Mouse (Mus musculus) WW6 (cell line): ENCODE measurements around the gene Ksr2.

Source experiments
- DNase-seq: peaks from one replicate; pipeline ENCODE4 v3.0.0-alpha.2; 2013; ENCODE audit warnings: low read depth, low spot score

Gene Ksr2

DNA sequence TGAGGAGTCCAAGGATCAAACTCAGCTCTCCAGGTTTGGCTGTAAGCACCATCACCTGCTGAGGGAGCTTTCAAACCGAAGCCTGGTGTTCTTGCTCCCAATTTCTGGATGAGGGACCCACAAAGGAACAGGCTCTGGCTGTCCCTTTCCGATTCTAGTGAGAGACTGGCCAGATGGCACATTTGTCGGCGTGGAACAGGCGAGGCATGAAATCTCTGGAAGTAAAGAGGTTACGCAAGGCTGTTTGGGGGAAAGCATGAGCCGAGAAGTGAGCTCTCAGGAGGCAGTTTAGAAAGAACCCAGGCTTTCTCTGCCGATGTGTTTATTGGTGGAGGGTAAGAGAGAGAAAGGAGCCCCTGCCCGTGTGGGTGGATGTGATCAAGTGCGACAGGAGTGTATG is 109.2 kb downstream of the Ksr2 start:
- DNase-seq = no peak

DNA sequence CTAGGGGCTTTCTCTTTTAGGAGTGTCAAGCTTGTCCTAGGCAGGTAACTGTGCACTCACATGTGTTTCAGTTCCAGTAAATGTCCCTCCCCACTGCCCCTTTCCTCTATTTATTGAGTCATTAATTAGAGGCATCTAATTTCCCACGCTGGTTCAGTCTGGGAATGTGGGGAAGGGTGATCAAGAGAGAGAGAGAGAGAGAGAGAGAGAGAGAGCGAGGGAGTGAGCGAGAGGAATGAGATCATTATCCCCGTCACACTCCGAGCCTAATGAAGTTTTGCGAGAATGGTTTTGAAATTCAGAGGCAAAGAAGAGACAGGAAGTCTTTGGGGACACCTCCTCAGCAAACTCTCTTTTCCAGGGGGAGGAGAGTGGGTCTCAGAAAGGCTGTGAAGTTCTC is 117.2 kb downstream of the Ksr2 start:
- DNase-seq = no peak

DNA sequence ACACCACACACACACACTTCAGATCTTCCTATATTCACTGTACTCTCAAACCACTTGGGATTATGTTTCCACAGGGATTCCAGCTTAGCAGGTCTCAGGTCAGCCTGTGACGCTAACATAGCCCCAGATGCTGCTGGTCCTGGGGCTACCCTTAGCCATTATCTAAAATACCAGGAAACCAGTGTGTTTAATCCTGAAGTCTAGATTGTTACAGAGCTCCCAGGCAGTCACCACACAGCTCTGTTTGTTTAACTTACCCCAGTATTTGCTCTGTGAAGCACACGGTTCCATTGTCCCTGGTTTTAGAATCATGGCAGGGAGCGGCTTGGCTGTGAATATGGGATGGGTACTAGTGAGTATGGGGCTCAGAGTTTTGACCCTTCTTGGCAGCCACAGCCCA is 125.4 kb downstream of the Ksr2 start:
- no peak for DNase-seq

DNA sequence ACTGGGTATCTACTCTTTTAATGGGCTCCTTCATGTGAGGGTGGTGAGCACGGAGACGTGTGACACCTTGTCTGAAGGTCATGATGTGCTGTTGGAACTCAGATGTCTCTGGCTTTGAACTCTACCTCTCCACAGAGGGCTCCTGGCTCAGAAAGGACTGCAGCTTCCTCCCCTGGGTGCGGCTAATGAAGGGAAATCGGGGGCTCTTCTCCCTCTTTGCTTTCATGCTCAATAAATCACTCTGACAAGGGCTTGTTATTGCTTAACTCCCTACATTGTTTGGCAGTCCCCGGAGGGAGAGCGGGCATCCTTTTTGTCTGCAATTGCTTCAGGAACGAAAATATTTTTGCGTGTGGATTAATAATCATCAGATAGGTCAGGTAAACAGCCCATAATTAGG is 127.9 kb downstream of the Ksr2 start:
- DNase-seq = no peak

DNA sequence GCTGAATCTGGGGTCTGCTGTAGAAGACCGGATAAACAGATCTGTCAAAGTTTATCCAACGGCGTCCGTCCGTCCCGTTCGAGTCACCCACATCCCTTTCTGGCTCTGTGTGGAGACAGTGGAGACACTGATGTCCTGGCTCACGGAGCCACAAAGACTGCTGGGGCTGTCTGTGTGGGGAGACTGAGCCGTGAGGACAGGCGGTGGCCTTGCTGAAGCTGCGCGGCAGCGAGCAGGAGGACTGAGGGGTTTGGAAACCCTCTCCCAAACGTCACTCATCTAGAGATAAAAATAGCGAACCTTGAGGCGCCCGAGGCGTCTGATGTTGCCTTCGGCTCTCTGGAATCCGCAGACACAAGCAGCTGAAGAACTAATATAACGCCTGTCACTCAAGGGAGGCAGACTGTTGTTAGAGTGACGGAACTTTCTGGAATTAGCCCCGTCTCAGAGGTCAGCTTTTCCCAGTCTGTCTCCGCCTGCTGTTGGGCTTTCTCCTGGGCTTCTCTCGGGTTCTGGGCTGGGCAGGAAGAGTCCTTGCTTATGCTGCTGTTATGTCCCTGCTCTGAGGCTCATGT is 133.0 kb downstream of the Ksr2 start:
- DNase-seq = no peak

DNA sequence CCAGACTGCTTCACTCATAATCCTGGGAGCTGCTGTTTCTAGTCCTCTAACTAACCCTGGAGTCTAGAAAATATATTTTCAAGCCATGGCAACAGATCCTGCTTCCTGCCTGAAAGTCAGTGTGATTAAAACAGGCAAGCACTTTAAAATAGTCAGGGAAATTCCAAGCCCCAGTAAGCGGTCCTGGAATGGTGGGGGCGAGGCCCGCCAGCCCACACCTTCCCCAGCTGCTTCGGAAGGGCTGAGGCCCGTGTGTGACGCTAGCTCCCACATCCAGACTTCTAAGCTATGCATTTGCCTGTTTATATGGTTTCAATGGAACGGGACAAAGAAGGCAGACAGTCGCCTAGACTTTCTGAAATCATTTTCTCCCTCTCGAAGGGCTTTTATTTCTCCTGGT is 137.2 kb downstream of the Ksr2 start:
- DNase-seq = no peak

DNA sequence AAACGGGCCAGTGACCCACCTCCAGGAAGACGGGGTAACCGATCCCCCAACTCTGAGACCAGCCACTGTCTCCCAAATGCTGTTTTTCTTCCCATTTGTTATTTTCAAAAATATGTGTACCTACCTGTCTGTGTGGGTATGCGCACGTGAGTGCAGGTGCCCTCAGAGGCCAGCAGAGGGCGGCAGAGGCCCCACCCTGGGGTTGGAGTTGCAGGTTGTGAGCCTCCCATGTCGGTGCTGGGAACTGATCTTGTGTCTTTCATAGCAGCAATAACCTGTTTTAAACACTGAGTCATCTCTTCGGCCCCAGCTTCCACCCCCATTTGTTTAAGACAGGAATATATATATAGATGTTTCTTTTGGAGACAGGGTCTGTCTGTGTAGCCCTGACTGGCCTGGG is 138.3 kb downstream of the Ksr2 start:
- no peak for DNase-seq

DNA sequence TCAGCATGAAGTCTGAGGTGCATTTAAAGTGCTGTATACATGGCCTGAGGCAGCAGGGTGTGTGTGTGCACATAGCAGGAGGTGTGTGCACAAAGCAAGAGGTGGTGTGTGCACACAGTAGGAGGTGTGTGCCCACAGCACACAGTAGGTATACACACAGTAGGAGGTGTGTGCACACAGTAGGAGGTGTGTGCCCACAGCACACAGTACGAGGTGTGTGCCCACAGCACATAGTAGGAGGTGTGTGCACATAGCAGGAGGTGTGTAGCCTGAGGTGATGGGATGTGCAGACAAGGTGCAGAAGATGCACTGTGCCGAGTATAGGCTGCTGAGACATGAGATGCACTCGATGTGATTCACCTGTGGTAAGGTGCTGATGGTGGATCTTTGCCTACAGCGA is 140.7 kb downstream of the Ksr2 start:
- no peak for DNase-seq

DNA sequence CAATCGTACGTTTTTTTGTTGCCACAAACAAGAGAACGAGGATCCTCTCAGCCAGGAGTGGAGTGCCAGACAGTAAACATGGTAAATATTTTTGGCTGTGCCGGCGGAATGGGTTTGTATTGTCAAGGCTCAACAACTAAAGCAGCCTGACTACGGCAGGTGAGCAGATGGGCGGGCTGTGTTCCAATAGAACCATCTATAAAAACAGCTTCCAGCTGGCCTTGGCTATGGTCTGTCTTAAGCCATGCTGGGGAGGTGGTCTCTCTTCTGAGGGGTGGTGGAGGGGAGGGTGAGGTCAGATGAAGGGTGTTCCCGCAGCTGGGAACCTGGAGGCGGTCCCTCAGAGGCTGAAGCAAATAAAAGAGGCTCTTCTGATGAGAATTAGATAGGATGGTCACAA is 142.8 kb downstream of the Ksr2 start:
- no peak for DNase-seq

DNA sequence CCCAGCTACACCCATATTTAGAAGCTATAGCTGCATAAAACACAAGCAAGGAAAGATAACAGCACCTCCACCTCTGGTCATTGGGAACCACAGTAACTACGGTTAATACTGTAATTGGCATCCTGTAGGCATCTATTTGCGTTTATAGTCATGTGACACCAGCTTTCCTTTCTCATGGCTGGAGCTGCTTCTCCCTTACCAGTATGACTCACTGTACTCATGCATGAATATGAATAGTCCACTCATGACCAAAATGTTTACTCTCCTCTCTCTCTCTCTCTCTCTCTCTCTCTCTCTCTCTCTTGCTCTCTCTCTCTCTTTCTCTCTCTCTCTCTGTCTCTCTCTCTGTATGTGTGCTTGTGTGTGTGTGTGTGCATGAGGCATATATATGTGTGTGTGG is 147.3 kb downstream of the Ksr2 start:
- DNase-seq = no peak

DNA sequence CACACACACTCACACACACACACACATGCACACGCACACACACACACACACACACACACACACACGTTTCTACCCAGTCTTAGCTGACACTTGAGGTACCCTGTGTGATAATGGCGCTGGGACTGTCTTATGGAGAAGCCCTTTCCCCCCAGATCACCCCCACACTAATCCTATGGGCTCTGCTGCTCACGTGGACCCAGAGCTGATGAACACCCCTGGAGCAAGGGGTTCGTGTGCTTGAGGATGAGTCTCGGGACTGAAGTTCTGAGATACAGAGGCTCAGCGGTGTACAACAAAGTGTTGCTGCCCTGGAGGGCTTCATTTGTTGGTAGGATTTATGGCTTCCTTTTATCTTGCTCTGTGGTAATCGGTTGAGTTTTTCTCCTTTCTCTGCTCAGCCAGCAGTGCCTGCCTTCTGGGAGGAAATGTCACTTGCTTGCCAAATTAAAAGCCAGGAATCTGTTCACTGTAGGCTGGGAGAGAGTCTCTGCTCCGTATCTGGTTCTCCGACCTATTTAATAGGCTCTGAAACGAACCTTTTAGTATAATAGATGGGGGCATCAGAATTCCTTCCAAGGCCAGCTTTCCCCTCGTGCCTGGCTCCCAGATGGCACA is 152.4 kb downstream of the Ksr2 start:
- DNase-seq = no peak

DNA sequence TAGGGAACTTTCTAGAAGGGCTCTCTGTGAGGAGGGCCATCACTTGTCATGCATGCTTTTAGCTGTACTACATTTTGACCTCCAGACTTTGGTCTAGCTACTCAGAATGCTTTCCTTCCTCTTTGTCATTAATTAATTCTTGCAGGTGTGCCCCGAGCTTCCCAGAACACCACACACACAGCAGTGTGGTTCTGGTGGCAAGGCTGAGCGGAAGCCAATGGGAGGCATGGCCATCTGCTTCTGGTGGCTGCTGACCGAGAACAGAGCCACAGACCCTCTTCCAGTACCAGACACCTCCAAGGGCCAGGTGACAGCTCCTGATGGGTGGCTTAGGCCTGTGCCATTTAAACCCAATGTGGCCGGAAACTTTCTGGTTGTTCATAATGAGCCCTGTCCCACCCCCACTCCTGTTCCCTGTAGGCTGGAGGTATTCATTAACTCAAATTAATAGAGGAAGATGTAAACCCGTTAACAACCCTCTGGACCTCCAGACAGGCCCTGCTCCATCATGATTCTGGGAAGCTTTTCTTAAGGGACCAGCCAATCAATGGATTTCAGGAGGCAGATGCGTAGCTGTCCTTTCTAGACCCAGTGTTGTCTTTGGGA is 155.5 kb downstream of the Ksr2 start:
- no peak for DNase-seq

DNA sequence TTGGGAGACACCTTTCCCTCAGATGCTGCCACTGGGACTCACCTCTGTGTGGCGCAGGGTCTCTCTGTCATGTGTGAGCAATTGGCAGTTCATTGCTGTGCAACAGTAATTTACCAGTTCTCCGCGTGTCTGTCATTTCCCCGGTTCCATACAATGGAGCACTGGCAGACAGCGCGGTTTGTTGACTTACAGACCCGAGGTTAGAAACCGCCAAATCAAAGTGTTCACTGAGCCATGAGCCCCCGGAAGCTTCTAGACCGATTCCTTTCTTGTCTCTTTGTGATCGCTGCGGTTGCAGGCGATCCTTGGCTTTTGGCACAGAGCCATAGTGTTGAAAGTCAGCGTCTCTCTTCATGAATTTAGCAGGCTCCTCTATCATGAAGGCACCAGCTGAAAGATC is 158.6 kb downstream of the Ksr2 start:
- no peak for DNase-seq

DNA sequence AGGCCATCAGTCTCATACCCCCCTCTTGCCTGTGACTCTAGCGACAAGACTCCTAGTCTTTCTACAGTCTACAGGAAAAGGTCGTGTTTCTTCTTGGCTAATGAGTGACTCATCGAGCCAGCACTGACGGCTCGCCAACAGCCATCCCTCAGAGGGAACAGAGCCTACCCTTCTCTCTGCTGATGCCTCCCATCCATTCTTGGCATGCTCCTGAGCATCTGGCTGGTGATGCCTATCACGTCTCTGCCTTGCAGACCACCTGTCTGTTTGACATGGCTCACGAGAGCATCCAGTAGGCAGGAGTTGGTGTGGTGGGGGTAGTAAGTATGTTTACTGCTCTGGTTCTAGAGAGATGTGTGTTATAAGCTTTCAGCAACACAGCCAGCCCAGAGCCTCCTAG is 161.1 kb downstream of the Ksr2 start:
- DNase-seq = no peak

DNA sequence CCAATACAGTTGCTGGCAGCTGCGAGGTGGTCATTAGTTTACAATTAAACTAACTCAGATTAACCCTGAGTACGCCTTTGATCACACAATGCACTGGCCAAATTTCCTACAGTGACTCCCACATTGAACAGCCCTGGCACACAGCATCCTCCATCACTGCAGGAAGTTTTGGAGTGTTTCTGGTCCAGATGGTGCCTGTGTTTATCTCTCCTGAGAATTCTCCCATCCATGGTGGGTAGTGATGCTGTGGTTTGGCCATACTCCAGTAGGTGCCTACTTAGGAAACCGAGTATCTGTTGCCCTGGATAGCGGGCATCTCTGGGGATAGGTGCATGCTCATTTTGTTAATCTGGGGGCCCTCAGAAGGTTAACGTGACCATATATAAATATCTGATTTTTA is 163.8 kb downstream of the Ksr2 start:
- DNase-seq = no peak

DNA sequence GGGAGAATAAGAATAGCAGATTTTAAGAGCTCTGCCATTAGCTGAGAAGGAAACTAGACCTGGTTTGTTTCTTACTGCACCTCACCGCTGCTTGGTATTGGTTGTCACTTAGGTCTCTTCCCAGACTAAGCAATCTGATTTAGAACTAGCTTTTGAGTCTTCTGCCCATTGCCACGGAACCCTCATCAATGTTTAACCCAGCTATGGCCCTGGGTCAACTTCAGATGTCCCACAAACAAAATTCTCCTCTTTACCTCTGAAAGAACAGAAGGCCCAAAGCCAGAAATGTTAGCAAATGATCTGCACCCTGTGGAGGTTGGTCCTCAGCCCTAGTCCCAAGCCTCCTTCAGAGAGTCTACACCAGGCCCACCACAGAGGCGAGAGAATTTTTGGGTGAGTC is 167.9 kb downstream of the Ksr2 start:
- no peak for DNase-seq

DNA sequence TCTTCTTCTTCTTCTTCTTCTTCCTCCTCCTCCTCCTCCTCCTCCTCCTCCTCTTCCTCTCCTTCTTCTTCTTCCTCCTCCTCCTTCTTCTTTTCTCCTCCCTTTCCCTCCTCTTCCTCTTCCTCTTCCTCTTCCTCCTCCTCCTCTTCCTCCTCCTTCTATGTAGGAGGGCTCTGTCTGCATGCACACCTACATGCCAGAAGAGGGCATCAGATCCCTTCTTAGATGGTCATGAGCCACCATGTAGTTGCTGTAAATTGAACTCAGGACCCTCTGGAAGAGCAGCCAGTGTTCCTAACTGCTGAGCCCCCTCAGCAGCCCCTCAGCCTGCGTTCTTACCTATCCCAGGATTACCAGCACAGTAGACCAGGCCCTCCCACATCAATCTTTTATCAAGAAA is 170.6 kb downstream of the Ksr2 start:
- no peak for DNase-seq

DNA sequence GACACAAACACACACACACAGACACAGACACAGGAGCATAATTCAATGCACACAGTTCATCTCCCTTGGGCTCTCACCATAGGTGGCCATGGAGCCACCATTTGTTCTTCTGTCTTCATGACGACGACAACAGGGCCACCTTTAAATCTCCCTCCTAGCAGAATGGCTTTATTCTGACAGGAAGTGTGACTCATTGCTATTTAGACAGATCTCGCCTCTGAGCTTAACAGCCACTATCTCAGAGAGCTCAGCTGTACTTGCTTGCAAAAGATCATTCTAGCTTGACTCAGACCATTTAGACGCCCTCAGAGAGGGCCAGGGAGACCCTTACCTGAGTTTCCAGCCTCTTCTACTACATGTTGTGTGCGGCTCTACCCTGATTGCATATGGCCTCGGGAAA is 175.5 kb downstream of the Ksr2 start:
- DNase-seq = no peak

DNA sequence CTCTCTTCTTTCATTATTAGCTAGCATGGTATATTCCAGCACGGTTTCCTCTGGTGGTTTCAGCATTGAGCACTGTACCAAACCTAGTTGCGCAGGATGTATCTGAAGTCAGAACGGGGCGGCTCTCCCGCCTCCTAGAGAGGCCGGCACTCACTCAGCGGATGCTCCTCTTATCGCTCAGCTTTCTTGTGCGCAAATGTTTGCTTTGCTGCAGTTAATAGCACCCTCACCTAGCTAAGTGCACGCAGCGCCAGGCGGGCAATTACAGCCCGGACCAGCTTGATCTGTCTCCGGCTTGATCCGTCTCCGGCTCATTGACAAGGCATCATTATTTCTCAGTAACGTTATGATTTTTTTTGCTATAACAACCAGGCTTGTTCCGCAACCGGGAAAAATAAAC is 179.5 kb downstream of the Ksr2 start:
- no peak for DNase-seq

DNA sequence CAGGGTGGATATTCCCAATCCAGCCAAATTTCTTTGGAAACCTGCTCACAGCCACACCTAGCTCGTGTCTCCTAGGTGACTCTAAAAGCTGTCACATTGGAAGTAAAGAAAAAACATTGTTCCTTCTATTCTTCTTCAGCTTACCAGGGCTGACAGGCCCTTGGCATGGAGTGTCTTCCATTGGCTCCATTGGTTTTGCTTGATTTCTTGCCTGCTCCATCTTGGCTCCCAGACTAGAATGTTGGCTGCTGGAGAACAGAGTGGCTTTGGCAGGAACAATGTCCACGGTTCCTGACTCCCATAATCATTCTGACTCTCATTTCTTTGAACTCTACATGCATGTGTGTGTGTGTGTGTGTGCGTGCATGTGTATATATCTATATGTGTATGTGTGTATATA is 183.0 kb downstream of the Ksr2 start:
- no peak for DNase-seq

DNA sequence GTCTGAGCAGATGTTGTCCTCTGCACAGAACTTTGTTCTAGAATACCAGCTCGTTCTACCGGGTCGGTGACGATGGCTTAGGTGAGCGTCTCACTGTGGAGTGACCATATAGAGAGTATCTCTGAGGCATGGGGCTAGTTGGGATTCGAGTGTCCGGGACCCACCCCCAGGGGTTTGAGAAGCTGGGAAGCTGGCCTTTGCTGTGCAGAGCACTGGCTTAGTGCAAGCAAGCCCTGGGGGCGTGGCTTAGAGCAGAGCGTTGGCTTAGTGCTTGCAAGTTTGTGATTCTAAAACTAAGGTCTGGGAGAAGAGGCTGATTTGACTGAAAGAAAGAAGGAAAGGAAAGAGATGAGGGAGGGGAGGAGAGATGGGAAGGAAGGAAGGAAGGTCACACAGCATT is 188.2 kb downstream of the Ksr2 start:
- no peak for DNase-seq

DNA sequence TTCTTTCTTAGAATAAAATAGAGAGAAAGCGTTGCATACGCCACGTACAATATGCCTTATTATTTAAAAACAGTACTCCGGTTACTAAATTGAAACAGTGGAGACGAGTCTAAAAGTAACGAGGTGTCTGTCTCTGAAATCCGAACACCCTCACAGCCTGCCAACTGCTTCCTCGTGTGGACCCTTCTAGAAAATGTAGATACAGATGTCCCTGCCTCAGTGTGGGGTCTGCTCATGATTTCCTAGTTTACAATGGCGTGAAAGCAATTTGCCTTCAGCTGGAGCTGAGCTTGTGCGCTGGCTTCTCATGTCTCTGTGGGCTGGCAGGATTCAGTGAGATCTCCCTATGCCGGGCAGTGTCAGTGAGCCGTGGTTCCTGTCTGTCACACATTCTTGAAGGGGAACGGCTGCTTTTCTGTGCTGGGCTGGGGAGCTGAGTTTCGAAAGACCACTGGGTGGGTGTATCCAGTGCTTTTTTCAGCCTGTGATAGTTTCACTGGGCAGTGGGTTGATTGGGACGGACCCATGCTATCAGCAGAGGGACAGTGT is 194.0 kb downstream of the Ksr2 start:
- no peak for DNase-seq

DNA sequence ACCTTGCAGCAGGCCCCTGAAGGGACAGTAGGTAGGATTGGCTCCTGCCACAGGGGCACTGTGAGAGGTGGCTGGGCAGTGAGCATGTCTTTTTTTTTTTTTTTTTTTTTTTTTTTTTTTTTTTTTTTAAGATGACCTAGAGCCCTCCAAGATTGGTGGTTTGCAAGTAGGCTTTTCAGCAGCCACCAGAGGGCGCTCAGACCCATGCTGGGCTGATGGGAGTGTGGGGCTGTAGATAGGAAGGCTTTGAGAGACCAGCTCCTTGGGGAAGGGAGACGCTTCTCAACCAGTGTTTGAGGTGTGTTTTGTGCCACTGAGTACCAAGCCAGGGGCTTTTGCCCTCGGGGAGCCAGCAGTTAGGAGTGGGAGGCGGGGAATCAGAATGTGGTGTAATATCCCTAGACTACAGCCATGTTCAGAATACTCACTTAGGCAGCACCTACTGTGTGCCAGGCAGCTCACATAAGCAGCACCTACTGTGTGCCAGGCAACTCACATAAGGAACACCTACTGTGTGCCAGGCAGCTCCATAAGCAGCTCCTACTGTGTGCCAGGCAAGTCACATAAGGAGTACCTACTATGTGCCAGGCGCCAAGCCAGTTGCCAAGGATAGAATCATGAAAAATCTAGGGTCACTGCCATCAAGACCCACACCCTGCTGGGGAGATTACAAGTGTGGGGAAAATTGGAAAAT is 200.7 kb downstream of the Ksr2 start:
- DNase-seq = peak; percentile 57
